Mouse (Mus musculus): ENCODE results near the gene Fhl4. TPM values are rescaled to one million over a fixed set of nuclear protein-coding genes. Genes with fewer than 3 reads are reported as not detected.

The Fhl4 gene
- polyA plus RNA-seq, 1 experiment from 2014 or later = 0.41 TPM

DNA sequence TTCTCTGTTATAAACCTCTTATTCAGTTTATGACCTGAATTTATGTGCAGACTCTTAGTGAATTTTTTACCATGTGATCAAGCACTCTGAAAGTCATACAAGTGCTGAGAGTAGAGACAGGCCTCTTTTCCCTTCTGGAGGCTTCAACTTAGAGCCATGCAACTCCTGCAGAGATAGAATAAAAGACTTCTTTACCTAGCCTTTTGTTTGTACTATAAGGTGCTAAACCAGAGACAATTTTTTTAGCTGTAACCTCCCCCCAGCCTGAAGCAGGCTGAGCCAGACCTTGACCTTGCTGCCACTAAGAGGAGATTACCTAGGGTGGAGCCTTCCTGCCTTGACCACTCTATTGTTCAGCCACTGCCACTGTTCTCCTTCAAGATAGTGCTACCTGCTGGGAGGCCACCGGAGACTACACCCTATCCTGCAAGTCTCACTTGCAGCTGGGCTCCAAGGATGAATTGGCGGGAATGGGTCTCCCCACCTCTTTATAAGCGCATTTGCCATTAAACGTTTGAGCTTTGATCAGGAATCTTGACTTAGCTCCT is 30.6 kb downstream of the Fhl4 start:
- ATAC-seq = no peak
- Histone ChIP-seq H3K27me3 (replicated peaks) (no peaks in the 10 kb centered on the region), H3K4me1 (replicated peaks) (no peaks in the 10 kb centered on the region), H3K27ac (no peak overlapping the region), H3K9me3 (no peaks in the 10 kb centered on the region), H3K4me2 (replicated peaks) (no peak overlapping the region), H3K36me3 (no peaks in the 10 kb centered on the region), H3K4me3 (replicated peaks) (no peak overlapping the region), H3K9ac (no peak overlapping the region)
- 67% methylated on average over 4 of the region's 4 CpGs for WGBS

DNA sequence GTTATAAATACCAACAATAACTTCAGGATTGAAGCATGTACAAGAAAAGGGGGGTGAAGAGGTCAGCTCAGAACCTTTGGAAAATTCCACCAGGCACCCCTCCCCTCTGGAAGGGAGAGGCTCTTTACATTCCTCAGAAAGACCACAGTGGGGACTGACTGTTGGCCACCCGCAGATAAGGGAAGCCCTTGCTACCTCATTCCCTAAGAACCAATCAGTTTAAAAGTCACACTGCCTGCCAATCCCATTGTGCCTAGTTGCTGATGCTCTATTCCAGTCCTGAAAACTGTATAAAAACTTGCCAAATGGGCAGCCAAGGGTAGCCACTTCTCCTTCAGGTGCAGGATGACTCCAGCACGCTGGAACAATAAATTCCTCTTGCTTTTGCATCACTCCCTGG is 47.4 kb downstream of the Fhl4 start:
- Histone ChIP-seq H3K4me2 (replicated peaks) (no peak overlapping the region), H3K36me3 (no peaks in the 10 kb centered on the region), H3K9me3 (no peaks in the 10 kb centered on the region), H3K4me1 (replicated peaks) (no peaks in the 10 kb centered on the region), H3K4me3 (replicated peaks) (no peak overlapping the region), H3K9ac (no peak overlapping the region), H3K27me3 (replicated peaks) (no peaks in the 10 kb centered on the region), H3K27ac (no peak overlapping the region)
- 85% methylated on average over 2 of the region's 2 CpGs for WGBS
- no peak for ATAC-seq

DNA sequence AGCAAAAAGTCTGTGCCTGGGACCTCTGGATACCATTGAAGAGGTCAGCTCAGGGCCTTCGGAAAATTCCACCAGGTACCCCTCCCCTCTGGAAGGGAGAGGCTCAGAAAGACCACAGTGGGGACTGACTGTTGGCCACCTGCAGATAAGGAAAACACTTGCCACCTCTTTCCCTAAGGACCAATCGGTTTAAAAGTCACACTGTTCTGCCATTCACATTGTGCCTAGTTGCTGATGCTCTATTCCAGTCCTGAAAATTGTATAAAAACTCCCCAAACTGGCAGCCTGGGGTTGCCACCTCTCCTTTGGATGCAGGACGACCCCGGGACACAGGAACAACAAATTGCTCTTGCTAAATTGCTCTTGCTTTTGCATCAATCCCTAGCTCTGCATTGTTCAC is 49.8 kb downstream of the Fhl4 start:
- H3K27me3 ChIP-seq (replicated peaks) = no peaks in the 10 kb centered on the region
- 23% methylated on average over 4 of the region's 4 CpGs for WGBS

DNA sequence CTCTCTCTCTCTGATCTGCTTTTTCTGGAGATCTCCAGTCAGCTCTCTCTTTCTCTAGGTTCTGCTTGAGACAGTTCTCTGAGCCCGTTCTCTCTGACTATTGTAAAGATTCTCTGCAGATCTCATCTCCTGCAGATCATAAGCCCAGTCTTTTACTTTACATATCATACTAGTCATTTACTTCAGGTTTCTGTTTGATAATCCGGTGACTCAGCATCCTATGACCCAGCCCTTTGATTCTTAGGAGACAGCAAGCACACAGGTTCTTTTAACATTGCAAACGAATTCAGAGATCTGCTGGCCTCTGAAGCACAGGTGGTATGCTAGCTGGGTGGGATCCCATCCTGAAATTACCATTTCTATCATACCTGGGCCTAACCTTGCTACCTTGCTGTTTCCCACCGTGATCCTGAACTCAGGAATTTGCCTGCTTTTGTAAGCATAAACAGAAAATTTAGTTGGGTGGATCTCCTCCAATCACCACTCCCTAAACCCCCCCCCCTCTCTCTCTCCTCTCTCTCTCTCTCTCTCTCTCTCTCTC is 51.6 kb downstream of the Fhl4 start:
- no peak overlapping the region for H3K4me2 ChIP-seq (replicated peaks)
- ATAC-seq = no peak
- H3K36me3 ChIP-seq = no peaks in the 10 kb centered on the region
- H3K4me3 ChIP-seq (replicated peaks) = no peak overlapping the region
- no peak overlapping the region for H3K27ac ChIP-seq
- no peaks in the 10 kb centered on the region for H3K27me3 ChIP-seq (replicated peaks)
- WGBS = 45% methylated on average over 4 of the region's 4 CpGs
- H3K9ac ChIP-seq = no peak overlapping the region
- H3K9me3 ChIP-seq = no peaks in the 10 kb centered on the region
- no peaks in the 10 kb centered on the region for H3K4me1 ChIP-seq (replicated peaks)

More for the DNA sequence above, 49.8 kb downstream of the Fhl4 start:
- no peaks in the 10 kb centered on the region for H3K9me3 ChIP-seq
- no peak overlapping the region for H3K9ac ChIP-seq
- no peak overlapping the region for H3K27ac ChIP-seq
- no peak overlapping the region for H3K4me3 ChIP-seq (replicated peaks)
- H3K4me1 ChIP-seq (replicated peaks) = no peaks in the 10 kb centered on the region
- no peak overlapping the region for H3K4me2 ChIP-seq (replicated peaks)
- no peak for ATAC-seq
- no peaks in the 10 kb centered on the region for H3K36me3 ChIP-seq

DNA sequence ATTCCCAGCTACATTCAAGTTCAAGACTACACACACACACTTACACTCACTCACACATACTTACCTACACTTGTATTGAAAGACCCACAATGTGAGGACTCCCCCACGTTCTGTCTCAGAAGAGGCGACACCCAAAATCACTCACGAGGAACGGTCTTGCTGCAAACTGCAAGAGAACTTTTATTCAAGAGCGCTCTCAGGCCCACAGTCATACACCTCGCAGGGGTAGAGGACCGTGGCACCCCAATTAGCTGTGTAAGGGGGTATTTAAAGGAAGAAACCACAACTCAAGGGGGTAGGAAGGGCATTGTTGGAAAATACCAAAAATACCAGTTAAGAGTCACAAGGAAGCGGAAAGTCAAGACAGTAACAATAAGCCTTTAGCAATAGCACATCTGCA is 54.3 kb downstream of the Fhl4 start:
- Histone ChIP-seq H3K27me3 (replicated peaks) (no peaks in the 10 kb centered on the region), H3K9ac (no peak overlapping the region), H3K4me1 (replicated peaks) (no peaks in the 10 kb centered on the region), H3K4me2 (replicated peaks) (no peak overlapping the region), H3K27ac (no peak overlapping the region), H3K36me3 (no peaks in the 10 kb centered on the region), H3K4me3 (replicated peaks) (no peak overlapping the region), H3K9me3 (no peaks in the 10 kb centered on the region)
- 96% methylated on average over 8 of the region's 8 CpGs for WGBS
- no peak for ATAC-seq

DNA sequence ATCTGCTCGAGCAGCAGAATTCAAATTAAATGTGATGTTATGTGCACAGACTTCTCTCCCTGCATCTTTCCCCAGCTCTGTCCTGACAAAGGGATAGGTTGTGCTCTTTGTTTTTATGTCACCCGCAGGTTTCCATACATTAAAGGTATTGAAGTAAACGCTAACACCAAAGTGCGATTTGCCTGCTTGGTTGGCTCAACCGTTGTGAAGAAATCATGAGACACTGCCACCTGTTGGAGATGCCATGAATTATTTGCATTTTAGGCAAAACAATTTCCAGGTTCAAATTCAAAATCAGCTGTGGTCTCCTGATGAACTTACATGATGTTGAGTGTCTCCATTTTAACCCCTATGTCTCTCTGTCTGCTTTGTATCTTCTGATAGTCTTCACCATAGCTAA is 55.7 kb downstream of the Fhl4 start:
- Histone ChIP-seq H3K27me3 (replicated peaks) (no peaks in the 10 kb centered on the region), H3K36me3 (no peaks in the 10 kb centered on the region), H3K4me3 (replicated peaks) (no peak overlapping the region), H3K9ac (no peak overlapping the region), H3K27ac (no peak overlapping the region), H3K9me3 (no peaks in the 10 kb centered on the region), H3K4me1 (replicated peaks) (no peaks in the 10 kb centered on the region), H3K4me2 (replicated peaks) (no peak overlapping the region)
- ATAC-seq = no peak
- WGBS = 34% methylated on average over 5 of the region's 5 CpGs

Other genes starting within 250 kb of the Fhl4 start
- gene Ric8b, start 184.9 kb downstream of the Fhl4 start, polyA plus RNA-seq (2015; fragmentation: Nextera tagmentation; extraction: Ambion mirVana) = 17.2 and 18.0 TPM in 2 replicates
- gene Tmem263, start 132 bp upstream of the Fhl4 start, polyA plus RNA-seq (2015; fragmentation: Nextera tagmentation; extraction: Ambion mirVana) = 54.1 and 60.2 TPM in 2 replicates
- 17.0 and 17.5 TPM in 2 replicates for gene Mterf2, start 25.5 kb upstream of the Fhl4 start, polyA plus RNA-seq (2015; fragmentation: Nextera tagmentation; extraction: Ambion mirVana)
- gene Cry1, start 82.6 kb upstream of the Fhl4 start, polyA plus RNA-seq (2015; fragmentation: Nextera tagmentation; extraction: Ambion mirVana) = 25.6 and 28.1 TPM in 2 replicates